Mouse (Mus musculus): ENCODE measurements at regions not wholly inside any gene's neighbourhood (a gene's known extent, or its start where the extent isn't known, plus 50 kb on each side); places are given as distances from the start of the nearest gene placed in this dataset.

GRCm38 (mm10) chr12:73491370-73491769, 54.8 kb downstream of the Tmem30b start:
- TF ChIP-seq CTCF (IDR thresholded peaks at IDR 0.05) (no peak), EP300 (IDR thresholded peaks at IDR 0.05) (no peak)
